Mouse (Mus musculus): Measurements from ENCODE around the gene Wfdc21. TPM values are rescaled to one million over a fixed set of nuclear protein-coding genes. Genes with fewer than 3 reads are reported as not detected.

The Wfdc21 gene
- polyA plus RNA-seq, 1 experiment: not detected

DNA sequence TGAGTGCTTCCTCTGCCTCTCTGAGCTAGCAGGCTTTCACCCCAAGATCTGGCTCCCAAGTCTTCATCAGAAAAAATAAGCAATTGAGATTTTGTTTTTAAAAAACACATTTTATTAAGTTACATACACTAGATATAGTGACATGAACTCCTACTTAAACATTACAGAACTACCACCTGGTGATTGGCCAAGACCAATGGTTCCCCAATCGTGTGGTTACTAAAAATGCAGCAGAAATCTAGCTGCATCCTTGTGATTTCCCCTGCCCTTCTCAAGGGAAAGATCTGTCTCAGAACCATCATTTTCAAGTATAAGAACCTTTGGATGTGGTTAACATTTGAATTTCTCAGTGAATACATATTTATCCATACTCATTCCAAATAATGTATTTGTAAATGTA lies 12.5 kb upstream of the Wfdc21 start:
- TF ChIP-seq POLR2A (IDR thresholded peaks at IDR 0.05; ENCODE audit: borderline replicate concordance, extremely low read depth, insufficient read depth, insufficient read length, poor library complexity, severe bottlenecking): no peak
- TF ChIP-seq CTCF (IDR thresholded peaks at IDR 0.05; ENCODE audit: borderline replicate concordance, extremely low read depth, insufficient read depth, insufficient read length): no peak
- DNase-seq (ENCODE audit: low read depth): no peak

DNA sequence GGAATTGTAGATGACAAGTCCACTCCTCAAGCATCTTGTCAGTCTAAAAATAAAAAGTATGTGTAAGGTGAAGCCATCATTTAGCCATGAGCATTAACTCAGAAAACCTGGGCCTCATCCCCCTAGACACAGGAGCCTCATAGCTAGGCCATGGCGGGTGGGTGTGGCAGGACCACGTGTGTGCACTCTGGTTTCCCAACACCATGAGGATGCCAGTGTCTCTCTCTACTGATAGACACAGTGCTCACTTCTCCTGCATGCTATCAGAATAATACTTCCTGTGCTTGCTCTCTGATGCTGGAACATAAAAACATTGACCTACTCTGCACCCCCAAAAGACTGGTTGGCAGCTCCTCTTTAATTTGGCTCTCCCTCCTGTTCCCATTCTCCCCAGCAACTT lies 10.9 kb upstream of the Wfdc21 start:
- TF ChIP-seq POLR2A (IDR thresholded peaks at IDR 0.05; ENCODE audit: borderline replicate concordance, extremely low read depth, insufficient read depth, insufficient read length, poor library complexity, severe bottlenecking) (no peak), CTCF (IDR thresholded peaks at IDR 0.05; ENCODE audit: borderline replicate concordance, extremely low read depth, insufficient read depth, insufficient read length) (no peak)
- DNase-seq (ENCODE audit: low read depth): no peak

DNA sequence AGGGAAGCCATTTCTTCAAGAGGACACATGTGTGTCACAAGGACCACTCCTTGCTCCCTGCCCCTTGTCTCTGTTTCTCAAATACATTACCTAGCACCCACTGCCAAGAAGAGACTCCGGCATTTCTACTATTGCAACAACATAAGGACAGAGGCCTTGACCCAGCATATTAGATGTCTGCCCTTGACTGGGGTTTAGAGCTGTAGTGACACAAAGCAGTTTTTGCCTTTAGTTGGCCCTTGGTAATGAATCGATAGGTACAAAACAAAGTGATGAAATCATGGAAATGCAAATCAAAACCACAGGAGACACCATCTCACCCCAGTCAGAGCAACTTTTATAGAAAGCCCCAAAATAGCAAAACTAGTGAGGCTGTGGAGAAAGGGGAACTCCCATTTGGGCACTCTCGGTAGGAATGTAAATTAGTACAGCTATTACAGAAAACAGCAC lies 9.6 kb upstream of the Wfdc21 start:
- TF ChIP-seq POLR2A (IDR thresholded peaks at IDR 0.05; ENCODE audit: borderline replicate concordance, extremely low read depth, insufficient read depth, insufficient read length, poor library complexity, severe bottlenecking) (no peak), CTCF (IDR thresholded peaks at IDR 0.05; ENCODE audit: borderline replicate concordance, extremely low read depth, insufficient read depth, insufficient read length) (no peak)
- no peak for DNase-seq (ENCODE audit: low read depth)

DNA sequence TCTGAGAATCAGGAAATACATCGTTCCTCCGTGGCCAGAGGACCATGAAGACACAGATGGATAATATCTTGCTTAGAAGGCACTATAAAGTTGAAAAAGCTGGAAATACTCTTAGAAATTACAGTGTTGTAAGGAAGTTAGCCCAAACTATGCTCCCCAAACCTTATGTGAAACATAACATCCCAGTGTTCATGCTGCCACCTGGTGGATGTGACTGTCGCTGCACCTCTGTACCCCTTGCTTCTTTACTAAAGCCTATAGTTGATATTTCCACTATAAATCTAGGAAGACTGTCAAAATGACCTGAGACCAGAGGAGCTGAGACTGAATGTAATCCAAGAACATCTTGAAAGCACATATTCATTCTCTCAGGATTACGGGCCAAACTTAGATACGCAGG lies 7.5 kb upstream of the Wfdc21 start:
- TF ChIP-seq POLR2A (IDR thresholded peaks at IDR 0.05; ENCODE audit: borderline replicate concordance, extremely low read depth, insufficient read depth, insufficient read length, poor library complexity, severe bottlenecking): no peak
- TF ChIP-seq CTCF (IDR thresholded peaks at IDR 0.05; ENCODE audit: borderline replicate concordance, extremely low read depth, insufficient read depth, insufficient read length): peak; percentile 79; the same call in 1 of the 2 replicates
- DNase-seq (ENCODE audit: low read depth): peak; percentile 76

DNA sequence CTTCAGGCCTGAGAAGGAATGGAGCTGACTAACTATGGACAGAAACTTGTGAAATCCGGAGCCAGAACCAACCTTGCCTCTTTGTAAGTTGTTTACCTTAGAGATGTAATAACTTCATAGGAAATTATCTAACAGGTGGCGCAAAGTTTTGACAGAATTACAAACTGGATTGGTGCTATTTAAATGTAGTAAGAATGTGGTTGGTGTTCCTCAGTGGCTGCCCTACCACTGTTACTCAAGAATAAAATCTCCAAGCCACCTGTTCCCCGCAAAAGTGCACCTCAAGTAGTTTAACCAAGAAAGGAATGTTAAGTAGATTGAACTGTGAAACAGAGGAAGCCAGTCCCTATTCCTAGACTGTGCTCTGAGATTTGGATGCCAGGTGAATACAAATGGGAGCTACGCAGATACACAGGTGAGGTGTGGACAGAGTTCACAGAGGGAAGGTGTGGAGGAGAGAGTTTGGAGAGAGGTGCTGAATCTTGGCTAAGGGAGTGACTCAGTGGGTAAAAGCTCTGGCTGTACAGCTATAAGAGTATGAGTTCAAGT lies 6.2 kb upstream of the Wfdc21 start:
- DNase-seq (ENCODE audit: low read depth): no peak
- TF ChIP-seq CTCF (IDR thresholded peaks at IDR 0.05; ENCODE audit: borderline replicate concordance, extremely low read depth, insufficient read depth, insufficient read length) (no peak), POLR2A (IDR thresholded peaks at IDR 0.05; ENCODE audit: borderline replicate concordance, extremely low read depth, insufficient read depth, insufficient read length, poor library complexity, severe bottlenecking) (no peak)

DNA sequence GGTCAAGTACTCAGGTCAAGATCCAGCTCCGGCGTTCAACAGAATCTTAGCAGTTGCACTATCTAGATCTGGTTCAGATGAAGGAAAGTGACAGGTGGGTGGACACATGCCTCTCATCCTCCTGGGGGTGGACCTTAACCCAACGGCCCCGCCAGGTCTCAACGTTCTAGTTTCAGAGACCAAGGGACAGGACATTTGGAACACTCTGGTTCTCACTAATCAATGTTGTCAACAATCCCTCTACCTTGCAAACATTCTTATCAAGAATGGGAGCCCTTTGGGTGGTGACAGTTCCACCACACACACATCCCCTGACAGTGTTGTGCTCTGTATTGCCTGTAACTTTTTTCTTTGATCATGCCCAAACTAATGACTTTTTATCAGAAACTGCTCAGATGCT lies 4.9 kb upstream of the Wfdc21 start:
- DNase-seq (ENCODE audit: low read depth): no peak
- TF ChIP-seq POLR2A (IDR thresholded peaks at IDR 0.05; ENCODE audit: borderline replicate concordance, extremely low read depth, insufficient read depth, insufficient read length, poor library complexity, severe bottlenecking): no peak
- TF ChIP-seq CTCF (IDR thresholded peaks at IDR 0.05; ENCODE audit: borderline replicate concordance, extremely low read depth, insufficient read depth, insufficient read length): no peak

DNA sequence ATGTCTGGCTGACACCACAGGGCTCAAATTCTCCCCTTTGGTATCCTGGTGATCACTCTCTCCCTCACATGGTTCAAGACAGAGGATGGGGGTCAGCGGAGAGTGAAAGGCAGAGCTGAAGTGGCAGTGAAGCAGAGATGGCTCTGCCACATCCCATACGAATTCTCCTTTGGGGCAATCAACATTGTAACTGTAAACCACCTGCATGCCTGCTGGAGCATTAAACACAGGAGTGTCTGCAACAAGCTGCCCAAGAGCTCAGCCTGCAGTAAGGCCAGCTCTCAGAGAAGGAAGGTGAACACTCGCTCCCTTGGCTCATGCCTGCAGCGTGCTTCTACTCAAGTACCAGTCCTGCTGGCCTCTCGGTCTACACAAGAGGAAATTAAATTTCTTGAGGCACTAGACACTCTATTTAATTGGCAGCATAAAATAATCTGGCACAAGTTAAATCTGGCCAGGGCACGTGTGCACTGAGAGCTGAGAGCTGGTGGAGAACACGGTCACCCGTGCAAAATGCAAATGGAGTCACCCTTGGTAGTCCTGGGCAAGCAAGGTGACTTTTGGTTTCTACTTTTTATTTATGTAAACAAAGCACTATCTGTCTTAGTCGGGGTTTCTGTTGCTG lies 3.9 kb upstream of the Wfdc21 start:
- TF ChIP-seq CTCF (IDR thresholded peaks at IDR 0.05; ENCODE audit: borderline replicate concordance, extremely low read depth, insufficient read depth, insufficient read length) (no peak), POLR2A (IDR thresholded peaks at IDR 0.05; ENCODE audit: borderline replicate concordance, extremely low read depth, insufficient read depth, insufficient read length, poor library complexity, severe bottlenecking) (no peak)
- no peak for DNase-seq (ENCODE audit: low read depth)

DNA sequence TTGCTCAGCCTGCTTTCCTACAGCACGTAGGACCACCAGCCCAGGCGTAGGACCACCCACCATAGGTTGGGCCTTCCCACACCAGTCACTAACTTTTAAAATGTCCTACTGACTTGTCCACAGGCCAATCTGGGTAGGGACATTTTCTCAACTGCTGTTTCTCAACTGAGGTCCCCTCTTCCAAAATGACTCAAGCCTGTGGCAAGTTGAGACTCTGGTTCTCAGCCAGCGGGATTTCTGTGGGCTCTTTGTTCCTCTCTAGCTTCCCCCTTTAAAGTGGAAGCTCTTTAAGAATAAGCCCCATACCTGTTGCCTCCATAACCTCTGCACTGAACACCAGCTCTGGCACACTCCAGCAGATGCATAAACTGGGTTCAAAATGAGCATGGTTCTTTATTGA lies 3.2 kb upstream of the Wfdc21 start:
- no peak for DNase-seq (ENCODE audit: low read depth)
- TF ChIP-seq POLR2A (IDR thresholded peaks at IDR 0.05; ENCODE audit: borderline replicate concordance, extremely low read depth, insufficient read depth, insufficient read length, poor library complexity, severe bottlenecking) (no peak), CTCF (IDR thresholded peaks at IDR 0.05; ENCODE audit: borderline replicate concordance, extremely low read depth, insufficient read depth, insufficient read length) (no peak)

DNA sequence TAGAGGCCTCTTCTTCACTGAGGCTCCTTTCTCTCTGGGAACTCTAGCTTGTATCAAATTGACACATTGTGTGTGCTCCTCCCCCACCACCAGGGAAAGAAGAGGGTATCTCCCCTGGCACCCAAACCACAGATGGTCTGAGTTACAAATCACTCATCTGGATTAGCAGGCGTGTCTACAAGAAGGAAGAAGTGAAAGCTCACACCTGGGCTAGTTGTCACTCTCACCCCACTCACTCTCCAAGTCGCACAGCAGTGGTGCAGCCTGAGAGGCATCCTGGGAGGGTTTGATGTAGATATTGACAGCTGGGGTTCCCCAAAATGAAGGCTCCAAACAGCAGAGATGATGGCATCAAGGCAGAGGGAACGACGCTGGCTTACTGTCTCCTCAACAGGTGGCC lies 588 bp upstream of the Wfdc21 start:
- TF ChIP-seq POLR2A (IDR thresholded peaks at IDR 0.05; ENCODE audit: borderline replicate concordance, extremely low read depth, insufficient read depth, insufficient read length, poor library complexity, severe bottlenecking) (no peak), CTCF (IDR thresholded peaks at IDR 0.05; ENCODE audit: borderline replicate concordance, extremely low read depth, insufficient read depth, insufficient read length) (no peak)
- no peak for DNase-seq (ENCODE audit: low read depth)

DNA sequence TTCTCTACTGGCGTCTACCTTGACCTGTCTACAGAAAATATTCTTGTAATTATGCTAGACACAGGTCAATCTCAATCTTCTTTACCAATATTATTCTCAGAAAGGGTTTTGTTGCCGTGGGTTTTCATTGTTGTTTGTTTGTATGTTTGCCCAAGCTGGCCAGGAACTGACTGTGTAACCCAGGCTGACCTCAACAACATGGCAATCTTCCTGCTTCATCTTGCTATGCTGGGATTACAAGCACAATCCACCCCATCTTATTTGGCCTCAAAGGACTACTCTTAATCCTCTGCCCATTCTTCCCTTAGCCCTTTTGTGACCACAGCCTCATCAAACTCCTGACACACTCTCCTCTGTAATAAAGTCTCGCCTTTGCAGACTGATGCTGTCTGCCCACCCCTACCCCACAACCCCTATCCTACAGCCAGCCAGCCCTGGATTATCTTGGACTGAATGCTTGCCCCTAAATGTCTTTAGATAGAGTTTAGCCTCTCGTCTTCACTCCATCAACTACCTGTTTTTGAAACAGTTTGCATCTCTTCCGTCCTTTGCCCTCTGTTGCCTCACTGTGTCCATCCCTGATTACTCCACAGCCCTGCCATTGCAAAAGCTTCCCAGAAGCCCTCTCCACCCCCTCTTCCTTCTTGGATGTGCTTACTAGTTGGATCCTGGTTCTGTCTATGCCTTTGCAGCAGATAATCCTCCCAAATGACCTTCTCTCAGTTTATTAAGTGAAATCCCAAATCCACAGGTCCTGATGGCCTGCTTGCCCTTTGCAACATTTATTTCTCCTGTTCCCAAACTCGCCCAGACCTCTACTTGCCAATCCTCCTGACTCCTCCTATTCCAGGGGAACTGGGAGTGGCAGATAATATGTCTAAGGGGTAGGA lies 881 bp downstream of the Wfdc21 start:
- no peak for TF ChIP-seq POLR2A (IDR thresholded peaks at IDR 0.05; ENCODE audit: borderline replicate concordance, extremely low read depth, insufficient read depth, insufficient read length, poor library complexity, severe bottlenecking)
- TF ChIP-seq CTCF (IDR thresholded peaks at IDR 0.05; ENCODE audit: borderline replicate concordance, extremely low read depth, insufficient read depth, insufficient read length): no peak
- DNase-seq (ENCODE audit: low read depth): no peak

DNA sequence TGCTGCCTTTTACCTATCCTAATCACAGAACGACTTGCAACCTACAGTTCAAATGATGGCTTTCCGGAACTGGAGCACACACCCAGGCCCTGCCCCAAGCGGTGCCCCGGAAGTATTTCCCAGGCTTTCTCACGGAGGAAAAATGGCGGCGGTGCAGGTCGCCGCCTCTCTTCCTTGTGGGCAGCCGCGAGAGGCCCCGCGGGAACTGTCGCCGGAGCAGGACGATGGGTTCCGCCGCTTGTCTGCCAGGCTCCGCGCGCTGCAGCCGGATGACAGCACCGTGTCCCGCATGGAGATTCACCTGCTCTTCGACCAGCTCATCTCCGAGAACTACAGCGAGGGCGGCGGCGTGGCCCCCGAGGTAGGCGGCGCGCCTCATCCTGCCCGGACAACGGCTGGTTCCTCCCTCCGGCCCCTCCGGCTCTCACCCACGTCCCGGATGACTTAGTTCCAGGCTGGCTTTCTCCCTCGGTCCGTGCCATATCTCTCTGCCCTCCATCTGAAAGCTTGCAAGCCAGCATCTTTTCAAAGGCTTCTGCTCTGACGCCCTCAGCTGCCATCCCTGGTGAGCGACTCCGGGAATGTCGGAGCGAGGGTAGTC lies 6.9 kb downstream of the Wfdc21 start, which contains the start of gene Heatr6:
Gene Heatr6 (plus strand): TSS at position 116 of the 601 bp plus-strand sequence.
- DNase-seq (ENCODE audit: low read depth): peak; percentile 96
- peak; percentile 42; the same call in 1 of the 2 replicates for TF ChIP-seq POLR2A (IDR thresholded peaks at IDR 0.05; ENCODE audit: borderline replicate concordance, extremely low read depth, insufficient read depth, insufficient read length, poor library complexity, severe bottlenecking)
- no peak for TF ChIP-seq CTCF (IDR thresholded peaks at IDR 0.05; ENCODE audit: borderline replicate concordance, extremely low read depth, insufficient read depth, insufficient read length)

Data from brain, embryonic 14.5 days (tissue).